Mouse (Mus musculus): ENCODE data around the gene Mdm4. TPM values are rescaled to one million over a fixed set of nuclear protein-coding genes. Genes with fewer than 3 reads are reported as not detected.
"Not testable (repeated sequence)": the region's sequence is repeated elsewhere in the genome, so short reads cannot be mapped to it uniquely, and the experiment has no call there.

Gene Mdm4
- total RNA-seq, 2 experiments from 2014 or later, result 65.5 to 91.1 TPM

- DNase-seq (ENCODE audit: extremely low spot score in 1 of 2, low spot score in 1 of 2), result not testable (repeated sequence)
Measured at GRCm38 (mm10) chr1:133021971-133022370, 8.4 kb downstream of the Mdm4 start.

- no peak for DNase-seq (ENCODE audit: extremely low spot score in 1 of 2, low spot score in 1 of 2)
Measured at GRCm38 (mm10) chr1:133021391-133021790, 9.0 kb downstream of the Mdm4 start.

DNA sequence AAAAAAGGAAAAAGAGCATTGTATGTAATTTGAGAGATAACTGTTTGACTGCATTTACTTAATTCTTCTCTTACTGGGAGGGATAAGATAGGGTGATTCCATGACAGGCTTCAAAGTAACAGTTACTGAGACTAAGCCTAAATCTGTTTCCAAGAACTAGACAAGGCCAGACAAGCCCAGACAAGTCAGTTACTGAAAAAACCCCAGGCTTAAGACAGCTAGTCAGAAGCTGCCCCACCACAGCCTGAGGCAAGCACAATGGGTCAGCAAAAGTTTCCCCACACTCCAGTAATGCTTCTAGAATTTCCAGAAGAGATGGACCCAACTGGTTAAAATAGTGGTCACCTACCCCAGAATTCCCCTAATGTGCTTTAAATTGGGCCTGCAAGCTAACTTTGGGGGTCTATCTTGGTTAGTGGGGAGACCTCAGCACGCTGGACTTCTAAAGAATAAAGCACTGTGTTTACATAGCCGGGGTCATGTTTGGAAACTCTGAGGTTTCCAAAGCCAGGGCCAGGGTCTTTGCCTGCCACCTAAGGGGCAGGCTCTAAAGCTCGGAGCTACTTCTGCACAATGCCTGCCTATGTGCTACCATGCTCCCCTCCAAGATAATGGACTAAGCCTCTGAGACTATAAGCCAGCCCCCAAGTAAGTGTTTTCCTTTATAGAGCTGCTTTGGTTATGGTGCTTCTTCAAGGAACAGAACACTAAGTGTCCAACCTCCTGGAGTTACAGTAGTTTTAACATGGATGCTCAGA is 10.0 kb downstream of the Mdm4 start:
- no peak for DNase-seq (ENCODE audit: extremely low spot score in 1 of 2, low spot score in 1 of 2)

GRCm38 (mm10) chr1:133019312-133019711 is 11.0 kb downstream of the Mdm4 start:
- DNase-seq (ENCODE audit: extremely low spot score in 1 of 2, low spot score in 1 of 2), result no peak

DNA sequence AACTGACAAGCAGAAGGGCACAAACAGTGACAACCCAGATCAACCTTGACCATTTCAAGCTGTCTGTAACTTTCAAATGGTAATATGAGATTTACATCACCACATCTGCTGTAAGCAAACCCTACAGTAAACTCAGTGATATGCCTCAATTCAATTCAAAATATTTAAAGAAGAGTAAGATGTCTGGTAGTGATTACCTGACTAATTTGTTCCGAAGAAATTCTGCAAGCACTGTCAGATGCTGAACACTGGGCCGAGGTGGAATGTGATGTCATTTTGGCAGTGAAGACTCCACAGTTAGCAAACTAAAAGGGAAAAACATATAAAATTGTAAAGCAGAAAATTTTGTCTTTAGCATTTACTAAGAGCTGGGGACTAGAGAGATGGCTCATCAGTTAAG is 11.8 kb downstream of the Mdm4 start:
- DNase-seq (ENCODE audit: extremely low spot score in 1 of 2, low spot score in 1 of 2), result no peak

GRCm38 (mm10) chr1:133016775-133017428 is 13.5 kb downstream of the Mdm4 start:
- DNase-seq (ENCODE audit: extremely low spot score in 1 of 2, low spot score in 1 of 2), result no peak

GRCm38 (mm10) chr1:133014196-133014595 is 16.2 kb downstream of the Mdm4 start:
- no peak for DNase-seq (ENCODE audit: extremely low spot score in 1 of 2, low spot score in 1 of 2)

DNA sequence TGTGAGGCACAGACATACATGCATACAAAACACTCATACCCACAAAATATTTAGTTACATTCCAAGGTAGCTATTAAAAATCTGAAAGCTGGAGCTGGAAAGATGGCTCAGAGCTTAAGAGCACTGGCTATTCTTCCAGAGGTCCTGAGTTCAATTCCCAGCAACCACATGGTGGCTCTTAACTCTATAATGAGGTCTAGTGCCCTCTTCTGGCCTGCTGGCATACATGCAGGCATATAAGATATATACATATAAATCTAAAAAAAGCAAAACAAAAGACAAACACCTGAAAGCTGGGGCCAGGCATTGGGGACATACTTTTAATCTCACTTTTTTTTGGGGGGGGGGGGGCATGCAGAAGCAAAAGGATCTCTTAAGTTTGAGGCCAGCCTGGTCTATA is 17.0 kb downstream of the Mdm4 start:
- DNase-seq (ENCODE audit: extremely low spot score in 1 of 2, low spot score in 1 of 2), result no peak

GRCm38 (mm10) chr1:133011955-133012841 is 18.2 kb downstream of the Mdm4 start:
- DNase-seq (ENCODE audit: extremely low spot score in 1 of 2, low spot score in 1 of 2), result no peak

DNA sequence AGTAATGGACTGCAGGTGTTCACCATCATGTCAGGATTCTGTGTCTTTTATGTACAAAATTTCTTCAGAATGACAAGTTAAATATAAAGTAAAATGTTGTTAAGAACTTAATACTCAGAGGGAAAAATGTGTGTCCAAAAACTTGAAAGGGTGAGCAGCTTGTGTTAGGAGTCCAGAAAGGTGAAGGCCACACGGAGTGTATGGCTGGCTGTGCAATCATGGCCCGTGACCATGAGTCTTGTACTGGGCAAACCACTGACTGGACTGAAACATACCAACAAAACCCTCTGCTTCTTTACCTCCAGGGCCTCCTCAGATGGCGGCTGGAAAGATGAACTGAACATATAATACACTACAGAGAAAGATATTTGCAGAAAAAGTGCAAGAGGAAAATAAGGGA is 23.8 kb downstream of the Mdm4 start:
- no peak for DNase-seq (ENCODE audit: extremely low spot score in 1 of 2, low spot score in 1 of 2)

- DNase-seq (ENCODE audit: extremely low spot score in 1 of 2, low spot score in 1 of 2), result no peak
Measured at GRCm38 (mm10) chr1:133000347-133000746, 30.0 kb downstream of the Mdm4 start.

DNA sequence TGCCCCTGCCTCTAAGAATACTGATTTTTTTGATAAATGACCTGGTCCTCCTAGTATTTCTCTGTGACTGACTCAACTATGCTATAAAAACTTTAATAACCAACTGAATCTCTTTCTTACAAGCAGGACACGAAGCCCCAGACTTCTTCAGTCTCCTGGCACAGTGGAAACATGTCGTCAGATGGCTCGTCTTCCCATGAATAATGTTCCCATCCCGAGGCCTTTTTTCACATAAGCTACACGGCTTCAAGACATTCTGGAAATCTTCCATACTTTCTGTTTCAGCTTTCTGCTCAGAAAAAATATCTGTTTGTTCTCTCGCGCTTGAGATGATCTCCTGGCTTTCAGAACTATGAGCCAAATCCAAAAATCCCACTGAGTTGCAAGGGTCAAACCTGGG is 38.8 kb downstream of the Mdm4 start:
- DNase-seq (ENCODE audit: extremely low spot score in 1 of 2, low spot score in 1 of 2), result no peak

DNA sequence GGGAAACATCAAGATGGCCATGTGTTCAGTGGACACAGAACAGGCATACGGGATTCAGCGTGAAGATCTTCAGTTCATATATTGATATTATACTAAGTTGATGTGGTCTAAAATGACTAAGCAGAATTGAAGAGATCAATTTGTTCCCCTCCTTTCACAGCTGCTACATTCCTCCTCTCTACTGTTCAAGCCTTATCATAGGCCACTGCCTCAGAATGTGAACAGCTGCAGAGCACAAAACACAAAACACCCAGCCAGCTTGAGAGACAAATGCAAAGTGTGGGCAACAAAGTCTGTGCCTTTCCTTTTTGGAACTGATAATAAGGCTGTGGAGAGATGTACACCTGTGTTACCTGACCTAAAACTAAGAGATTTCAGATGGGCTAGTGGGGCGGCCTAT is 39.6 kb downstream of the Mdm4 start:
- DNase-seq (ENCODE audit: extremely low spot score in 1 of 2, low spot score in 1 of 2), result no peak

GRCm38 (mm10) chr1:132988556-132989459 is 41.6 kb downstream of the Mdm4 start:
- DNase-seq (ENCODE audit: extremely low spot score in 1 of 2, low spot score in 1 of 2), result not testable (repeated sequence)

GRCm38 (mm10) chr1:132982728-132983127 is 47.6 kb downstream of the Mdm4 start:
- peak; percentile 43 to 80 for DNase-seq (ENCODE audit: extremely low spot score in 1 of 2, low spot score in 1 of 2)

DNA sequence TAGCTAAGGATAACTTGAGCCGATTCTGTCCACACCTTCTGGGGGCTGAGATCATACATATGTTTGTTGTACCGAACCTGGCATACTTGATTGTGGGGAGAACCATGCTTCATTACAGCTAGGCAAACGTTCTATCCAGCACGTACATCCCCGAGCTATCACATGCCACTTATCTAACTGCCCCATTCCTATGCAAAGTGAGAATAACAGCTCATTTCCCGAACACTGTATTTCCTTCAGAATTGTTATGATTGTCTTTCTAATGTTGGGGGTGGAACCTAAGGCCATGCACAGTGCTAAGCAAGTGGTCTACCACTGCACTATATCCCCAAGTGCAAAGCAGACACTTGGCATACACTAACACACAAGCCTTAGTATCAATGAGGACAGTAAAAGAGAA is 49.1 kb downstream of the Mdm4 start:
- no peak for DNase-seq (ENCODE audit: extremely low spot score in 1 of 2, low spot score in 1 of 2)

- no peak for DNase-seq (ENCODE audit: extremely low spot score in 1 of 2, low spot score in 1 of 2)
Measured at GRCm38 (mm10) chr1:132977402-132977801, 53.0 kb downstream of the Mdm4 start.

DNA sequence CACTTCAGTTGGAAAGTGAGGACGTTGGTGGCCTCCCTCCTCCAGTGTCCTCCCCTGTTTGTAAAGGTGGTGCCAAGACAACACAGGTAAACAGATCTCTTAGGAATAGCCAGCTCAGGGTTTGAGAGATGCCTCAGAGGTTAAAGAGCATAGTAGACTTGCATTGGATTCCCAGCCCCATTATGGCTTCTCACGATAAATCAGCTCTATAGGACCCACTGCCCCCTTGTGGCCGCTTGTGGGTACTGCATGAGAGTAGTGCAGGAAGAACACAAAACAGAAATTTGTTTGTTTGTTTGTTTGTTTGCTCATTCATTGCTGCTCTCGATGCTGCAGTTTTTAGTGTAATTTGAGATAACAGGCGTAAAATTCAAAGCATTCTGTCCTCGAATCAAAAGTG is 61.7 kb downstream of the Mdm4 start:
- DNase-seq (ENCODE audit: extremely low spot score in 1 of 2, low spot score in 1 of 2), result peak; percentile 27 to 76

DNA sequence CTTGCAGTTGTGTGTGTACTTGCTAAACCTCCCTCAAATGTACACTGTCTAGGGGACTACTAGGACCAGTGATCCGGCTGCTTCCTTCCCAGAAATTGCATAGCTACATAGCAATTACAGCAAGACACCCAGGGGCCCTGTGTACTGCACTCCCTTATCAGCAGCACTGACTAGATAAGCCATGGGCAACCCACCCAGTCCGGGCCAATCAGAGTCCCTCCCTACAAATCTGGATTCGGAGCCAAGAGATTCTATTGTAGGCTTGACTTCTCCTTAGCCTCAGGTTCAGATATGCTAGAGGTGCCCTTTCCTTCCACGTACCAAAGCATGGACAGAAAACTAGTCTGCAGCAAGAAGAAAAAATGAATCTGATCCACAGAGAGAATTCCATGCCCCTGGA is 65.7 kb downstream of the Mdm4 start:
- DNase-seq (ENCODE audit: extremely low spot score in 1 of 2, low spot score in 1 of 2), result no peak

GRCm38 (mm10) chr1:132964106-132964505 is 66.3 kb downstream of the Mdm4 start:
- no peak for DNase-seq (ENCODE audit: extremely low spot score in 1 of 2, low spot score in 1 of 2)
